Mouse (Mus musculus): ENCODE measurements around the gene Zfp423.

Gene Zfp423

DNA sequence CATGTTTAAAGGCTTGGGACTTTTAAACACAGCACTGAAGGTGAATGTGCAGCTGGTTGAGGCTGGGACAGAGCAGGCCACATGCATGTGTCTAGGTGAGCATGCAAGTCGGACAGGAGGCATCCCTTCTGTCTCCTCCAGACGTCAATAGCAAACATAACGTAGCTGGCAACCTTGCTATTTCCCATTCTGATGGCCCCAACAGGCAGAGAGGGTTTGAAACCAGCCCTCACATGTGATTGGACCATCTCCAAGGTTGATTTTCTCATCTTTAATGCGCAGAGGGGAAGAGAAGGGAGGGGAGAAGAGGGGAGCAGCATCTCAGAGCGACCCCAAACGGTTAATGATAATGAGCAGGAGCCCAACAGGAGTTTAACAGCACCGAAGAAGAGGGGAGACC lies 123.5 kb downstream of the Zfp423 start:
- no peak for DNase-seq (ENCODE audit: low read depth)

DNA sequence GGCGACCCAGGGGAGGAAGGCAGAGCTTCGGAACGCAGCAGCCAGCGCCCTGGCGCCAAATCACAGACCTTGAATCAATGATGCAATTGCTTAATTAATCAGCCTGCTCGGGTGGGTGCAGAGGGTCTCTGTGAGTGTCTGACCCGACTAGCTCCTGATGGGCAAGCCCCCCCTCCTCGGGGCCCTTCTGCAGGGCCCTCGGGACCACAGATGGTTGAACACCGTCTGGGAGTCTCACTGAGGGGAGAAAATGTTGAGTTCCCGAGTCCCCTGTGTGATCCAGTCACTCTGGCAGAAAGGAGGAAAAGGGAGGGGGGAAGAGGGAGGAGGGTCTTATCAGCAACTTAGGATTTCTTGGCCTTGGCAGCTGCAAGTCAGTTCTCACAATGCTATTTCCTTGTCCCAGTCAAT lies 124.0 kb downstream of the Zfp423 start:
- DNase-seq (ENCODE audit: low read depth) = no peak

DNA sequence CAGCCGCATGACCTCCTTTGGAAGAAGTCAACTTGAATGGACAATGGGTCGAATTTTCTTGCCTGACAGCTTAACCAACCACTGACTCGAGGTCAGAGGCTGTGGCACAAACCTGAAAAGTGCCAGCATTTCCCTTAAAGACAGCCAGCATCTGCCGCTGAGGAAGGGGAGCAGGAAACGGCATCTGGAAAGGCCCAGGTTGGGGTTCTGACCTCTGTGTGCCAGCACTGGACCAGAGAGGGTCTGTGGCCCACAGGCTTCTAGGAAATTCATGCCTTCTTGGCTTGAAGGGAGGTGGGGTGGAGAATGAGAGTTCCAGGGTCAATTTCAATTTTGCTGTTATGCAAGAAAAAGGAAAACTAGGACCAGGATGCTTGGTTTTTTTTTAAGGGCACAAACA lies 124.7 kb downstream of the Zfp423 start:
- DNase-seq (ENCODE audit: low read depth) = no peak

DNA sequence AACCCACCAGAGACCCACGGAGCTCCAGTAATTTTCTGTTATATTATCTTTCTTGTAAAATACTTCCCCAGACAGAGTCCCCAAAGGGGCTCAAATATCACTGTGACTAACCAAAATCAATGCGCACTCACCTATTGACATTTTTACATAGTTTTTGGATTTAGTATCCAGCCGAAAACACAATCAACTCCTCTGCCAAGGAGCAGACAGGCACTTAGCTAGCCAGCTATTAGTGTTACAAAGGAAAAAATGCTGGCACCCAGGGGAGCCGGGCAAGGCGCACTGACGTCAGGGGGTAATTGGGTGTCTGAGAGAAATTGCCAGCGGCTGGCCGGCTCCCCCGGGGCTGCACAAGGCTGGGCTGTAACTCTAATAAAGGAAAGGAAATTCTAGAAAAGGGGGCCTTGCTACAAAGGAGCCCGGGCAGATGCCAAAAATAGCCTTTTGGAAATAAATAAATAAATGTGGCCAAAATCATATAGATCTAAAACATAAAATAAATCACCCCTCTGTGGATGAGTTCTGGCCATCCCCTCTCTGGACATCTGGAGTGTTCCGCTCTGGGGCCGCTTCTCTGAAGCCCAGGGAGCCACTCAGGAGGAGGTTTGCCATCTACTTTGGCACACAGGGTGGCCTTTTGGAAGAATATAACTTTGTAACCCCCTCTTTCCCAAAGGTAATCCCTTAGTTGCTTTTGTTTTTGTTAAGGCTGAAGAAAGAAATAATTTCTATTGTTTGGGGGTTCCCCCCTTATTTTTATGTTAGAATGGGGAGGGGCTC lies 125.4 kb downstream of the Zfp423 start:
- DNase-seq (ENCODE audit: low read depth) = no peak

DNA sequence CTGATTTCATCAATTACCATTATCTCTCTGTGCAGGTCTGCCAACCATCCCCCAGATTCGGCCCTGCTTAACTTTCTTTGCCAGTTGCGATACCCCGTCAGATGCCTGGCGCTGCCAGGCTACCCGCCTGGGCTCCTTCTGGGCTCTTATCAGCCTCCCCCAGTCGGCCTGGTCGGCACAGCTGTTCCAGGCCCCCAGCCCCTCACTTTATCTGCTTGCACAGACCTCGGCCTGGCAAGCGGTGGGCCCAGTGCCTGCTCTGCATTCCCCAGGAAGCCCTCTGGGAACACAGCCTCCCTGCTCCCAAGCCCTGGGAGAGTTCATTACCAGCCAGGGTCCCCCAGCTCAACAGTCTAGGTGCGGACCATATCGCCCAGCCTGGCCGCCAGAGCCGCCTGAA lies 126.1 kb downstream of the Zfp423 start:
- no peak for DNase-seq (ENCODE audit: low read depth)

DNA sequence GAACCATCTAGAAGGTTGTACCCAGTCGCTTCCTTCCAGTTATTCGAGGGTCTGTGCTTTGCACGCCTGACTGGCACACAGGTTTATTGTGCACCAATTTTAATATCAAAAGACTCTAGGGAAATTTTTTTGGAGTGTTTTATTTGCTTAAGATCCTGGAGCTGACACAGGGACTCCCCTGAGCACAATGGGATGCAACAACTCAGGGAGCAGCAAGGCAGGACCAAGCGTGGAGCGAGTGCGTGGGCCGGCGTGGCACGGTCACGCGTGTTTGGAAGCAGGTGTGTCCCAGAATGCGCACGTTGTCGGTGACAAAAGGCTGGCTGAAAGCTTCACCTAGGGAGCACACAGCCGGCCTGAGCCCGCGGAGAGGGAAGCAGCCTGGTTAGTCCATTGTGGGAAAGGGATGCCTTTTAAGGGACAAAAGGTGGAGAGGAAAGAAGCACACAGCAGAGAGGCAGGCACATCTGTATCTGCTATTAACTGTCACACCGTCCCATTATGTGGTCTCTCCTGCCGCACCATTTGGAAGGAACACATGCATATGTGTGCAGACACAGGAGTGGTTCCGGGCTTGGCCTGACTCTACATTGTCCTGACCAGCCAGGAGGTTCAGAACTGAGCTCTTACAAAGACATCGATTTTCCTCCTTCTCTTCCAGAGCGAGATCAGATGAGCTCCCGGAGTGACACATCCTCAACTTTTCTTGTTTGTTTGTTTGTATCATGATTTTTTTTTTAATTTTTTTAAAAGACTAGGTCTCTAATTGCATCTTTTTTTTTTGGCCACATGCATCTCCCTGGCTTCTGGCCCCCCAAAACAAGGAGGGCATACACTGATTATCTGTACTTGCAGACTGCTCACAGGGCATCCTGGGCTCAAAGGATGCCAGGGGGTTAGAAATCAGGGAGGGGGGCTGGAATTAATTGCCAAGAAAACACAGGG lies 126.7 kb downstream of the Zfp423 start:
- no peak for DNase-seq (ENCODE audit: low read depth)

DNA sequence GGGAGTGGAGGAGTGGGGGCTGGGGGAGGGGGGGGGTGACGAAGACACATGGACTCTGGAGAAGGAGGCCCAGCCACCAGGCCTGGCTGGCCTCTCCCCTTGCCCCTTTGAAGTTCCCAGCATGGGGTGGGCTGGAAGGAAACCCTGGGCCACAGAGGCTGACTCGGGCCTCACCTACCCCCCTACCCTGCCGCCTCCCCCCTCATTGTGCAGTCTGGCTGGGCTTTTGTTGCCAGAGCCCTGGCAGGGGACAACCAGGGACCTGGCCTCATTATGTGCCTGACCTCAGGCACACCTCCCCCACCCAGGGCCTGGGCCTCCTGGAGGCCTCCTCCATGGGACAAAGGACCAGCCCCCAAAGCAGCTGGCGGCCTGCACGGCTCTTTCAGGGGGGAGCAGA lies 127.8 kb downstream of the Zfp423 start:
- DNase-seq (ENCODE audit: low read depth) = no peak

DNA sequence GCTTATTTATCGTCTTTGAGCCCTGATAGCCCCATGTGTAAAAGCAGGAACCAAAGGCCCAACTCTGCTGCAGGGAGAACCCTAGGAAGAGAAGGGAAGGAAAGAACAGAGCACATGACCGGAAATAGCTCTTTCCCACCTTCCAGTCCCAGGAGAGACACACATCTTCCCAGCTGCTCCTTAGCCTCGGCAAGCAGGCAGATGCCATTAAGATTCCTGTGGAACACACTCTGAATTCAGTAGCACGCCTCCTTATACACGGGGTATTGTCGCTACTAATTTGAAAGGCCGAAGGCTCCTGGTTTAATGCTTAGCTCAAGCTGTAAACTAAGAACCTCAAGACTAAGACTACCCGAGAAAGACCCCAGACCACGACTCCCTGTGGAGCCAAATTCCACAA lies 128.3 kb downstream of the Zfp423 start:
- no peak for DNase-seq (ENCODE audit: low read depth)

DNA sequence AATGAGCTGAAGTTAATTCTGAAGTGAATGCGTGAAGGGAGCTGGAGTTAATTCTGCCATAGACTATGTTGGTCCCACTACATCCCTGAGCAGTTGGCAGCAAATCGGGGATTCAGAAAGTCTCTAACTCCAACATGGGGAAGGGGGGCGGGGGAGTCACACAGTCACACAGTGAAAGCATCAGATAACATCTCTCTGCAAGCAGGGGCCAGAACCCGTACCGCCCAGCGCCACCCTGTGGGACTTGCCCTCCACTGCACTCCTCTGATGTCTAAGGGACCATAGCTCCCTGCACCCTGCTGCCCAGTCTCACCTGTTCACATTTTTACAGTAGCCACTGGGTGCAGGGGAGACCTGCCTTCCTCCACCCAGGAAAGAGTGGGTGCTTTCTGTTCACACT lies 129.2 kb downstream of the Zfp423 start:
- no peak for DNase-seq (ENCODE audit: low read depth)

DNA sequence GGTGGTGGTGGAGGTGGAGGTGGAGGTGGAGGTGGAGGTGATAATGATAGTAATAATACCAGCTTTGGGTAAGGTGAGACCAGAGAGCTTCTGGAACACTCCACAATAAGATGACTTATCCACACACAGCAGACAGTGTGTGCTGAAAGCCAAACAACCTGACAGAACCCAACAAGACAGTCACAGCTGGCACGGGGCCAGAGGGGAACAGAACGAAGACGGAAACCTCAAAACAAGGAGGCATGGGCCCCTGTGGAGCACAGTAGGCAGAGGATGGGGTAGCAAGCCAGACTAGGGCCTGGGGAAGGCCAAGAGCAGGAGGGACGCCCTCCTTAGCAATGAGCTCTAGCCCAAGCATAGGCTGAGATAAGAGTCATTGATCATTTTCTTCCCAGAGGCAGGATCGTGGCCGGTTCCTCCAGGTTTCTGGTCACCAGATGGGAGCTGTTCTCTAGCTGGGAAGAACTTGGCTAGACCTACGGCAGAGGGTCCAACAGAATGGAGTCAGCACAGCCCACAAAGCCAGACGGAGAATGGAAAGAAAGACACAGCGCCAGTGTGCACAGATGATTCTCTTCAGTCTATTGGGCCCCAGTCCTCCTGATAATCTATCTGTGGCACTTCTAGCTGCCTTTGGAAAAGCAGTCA lies 133.3 kb downstream of the Zfp423 start:
- DNase-seq (ENCODE audit: low read depth) = no peak

DNA sequence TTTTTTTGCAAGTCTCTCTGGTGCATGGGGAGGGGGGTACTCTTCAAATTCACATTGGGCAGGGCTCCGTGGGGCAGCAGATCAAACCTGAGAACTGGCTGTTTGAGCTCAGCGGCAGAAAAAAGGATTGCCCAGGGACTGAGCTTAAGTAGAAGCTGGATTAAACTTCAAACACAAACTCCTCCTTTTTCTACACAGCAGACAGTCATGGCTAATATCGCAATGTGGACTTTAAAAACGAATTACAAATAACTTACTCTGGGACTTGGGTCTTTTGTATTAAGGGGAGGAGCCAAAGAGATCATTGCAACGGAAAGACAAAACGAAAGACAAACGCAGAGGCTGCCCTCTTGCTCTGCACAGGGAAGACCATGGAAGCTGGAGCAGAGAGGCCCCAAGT lies 136.2 kb downstream of the Zfp423 start:
- DNase-seq (ENCODE audit: low read depth) = no peak

DNA sequence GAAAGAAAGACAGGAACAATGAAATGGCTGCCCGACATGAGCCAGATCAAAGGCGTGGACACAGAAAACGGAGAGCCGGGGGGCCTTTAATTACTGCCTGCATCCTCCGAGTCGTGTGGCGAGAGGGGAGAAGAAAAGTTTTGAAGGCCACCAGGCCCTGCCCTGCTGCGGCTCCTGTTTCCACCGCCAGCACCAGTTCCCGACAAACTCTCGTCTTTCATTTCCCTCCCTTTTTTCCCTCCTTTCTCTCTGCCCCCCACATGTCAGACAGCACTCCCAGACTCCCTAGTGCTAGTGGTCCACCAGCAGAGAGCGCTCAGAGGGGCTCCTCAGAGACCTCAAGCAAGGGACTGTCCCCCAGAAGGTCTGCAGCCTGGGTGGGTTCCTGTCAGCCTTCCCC lies 136.7 kb downstream of the Zfp423 start:
- DNase-seq (ENCODE audit: low read depth) = no peak

DNA sequence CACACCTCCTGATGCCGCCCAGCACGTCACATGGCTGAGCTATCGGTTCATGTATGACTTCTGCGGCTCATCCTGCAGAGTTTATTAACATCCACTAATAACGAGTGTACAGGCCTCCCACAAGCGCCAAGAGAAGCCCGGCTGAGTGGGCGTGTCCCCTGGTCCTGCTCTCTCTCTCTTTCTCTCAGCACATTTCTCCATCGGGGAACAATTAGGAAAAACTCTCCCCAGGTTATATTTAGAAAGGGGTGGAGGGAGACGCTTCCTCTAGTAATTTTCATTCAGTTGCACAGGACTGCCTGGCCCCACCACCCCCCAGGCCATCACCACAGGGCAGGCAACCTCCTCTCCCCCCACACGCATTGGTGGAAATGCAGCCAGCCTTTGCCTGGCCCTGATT lies 137.2 kb downstream of the Zfp423 start:
- DNase-seq (ENCODE audit: low read depth) = no peak

DNA sequence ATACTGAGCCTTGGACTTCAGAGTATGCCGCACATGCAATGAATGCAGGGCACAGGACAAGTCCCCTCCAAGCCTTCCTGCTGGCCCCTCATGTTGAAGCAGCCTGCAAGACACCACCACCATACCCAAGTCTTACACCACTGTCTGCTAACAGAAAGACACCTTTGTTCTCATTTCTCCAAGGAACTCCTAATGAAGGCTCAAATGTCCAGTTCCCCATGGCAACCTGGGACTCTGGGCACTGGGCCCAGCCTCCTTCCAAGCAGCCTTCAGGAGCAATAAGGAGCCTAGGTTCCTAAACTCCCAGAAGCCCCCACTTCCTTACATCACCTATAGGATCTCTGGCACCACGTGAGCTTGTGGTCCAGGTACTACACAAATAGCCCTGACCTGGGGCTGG lies 137.7 kb downstream of the Zfp423 start:
- DNase-seq (ENCODE audit: low read depth) = no peak

DNA sequence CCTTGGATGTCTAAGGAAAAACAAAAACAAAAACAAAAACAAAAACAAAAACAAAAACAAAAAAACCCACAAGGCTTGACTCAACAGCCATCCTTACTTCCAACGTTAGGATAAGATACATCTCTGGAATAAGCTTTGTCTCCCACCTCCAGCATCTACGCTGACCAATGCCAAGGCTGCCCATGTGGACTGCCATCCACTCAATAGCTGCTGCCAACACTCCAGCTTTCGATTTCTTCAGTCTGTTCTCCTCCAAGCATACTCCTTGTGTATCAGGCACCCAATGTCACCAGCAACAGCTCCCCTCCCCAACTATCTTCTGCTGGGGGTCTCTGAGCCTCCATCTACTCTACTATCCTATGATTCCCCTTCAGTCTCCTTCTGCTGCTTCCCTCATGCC lies 140.1 kb downstream of the Zfp423 start:
- no peak for DNase-seq (ENCODE audit: low read depth)

DNA sequence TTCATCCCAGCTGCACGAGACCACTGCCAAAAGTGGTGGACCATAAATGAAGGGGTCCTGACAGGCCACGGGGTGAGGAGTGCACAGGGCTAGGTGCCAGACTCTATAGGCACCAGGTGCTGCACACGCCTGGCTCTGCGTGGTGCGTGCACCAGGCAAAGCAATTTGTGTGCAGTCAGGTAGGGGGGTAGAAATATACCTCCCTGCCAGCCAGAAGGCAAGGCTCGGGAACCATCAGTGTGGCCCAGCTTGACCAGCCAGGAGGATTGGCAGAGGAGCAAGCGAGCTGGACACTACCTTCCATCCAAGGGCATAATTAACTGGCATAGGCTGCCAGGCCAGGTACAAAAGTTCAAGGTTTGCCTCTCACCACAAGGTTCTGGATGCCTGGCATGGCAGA lies 140.9 kb downstream of the Zfp423 start:
- DNase-seq (ENCODE audit: low read depth) = no peak

DNA sequence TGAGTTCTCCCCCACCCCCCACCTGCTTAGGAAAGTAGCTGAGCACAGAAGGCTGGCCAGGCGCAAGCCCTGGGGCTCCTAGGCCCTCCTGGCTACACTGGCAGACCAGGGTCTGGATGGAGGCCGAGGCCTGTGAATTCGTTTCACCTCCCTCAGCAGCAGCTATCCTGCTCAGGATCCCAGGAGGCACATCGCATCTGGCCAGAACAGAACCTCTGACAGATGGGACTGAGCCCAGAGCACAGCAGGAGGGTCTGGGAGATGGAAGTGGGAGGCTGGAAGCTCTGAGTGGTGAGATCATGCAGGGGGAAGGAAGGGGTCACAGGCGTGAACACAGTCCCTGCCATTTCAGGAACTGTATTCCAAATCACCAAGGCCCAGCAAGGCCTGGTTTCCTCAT lies 143.3 kb downstream of the Zfp423 start:
- DNase-seq (ENCODE audit: low read depth) = no peak

DNA sequence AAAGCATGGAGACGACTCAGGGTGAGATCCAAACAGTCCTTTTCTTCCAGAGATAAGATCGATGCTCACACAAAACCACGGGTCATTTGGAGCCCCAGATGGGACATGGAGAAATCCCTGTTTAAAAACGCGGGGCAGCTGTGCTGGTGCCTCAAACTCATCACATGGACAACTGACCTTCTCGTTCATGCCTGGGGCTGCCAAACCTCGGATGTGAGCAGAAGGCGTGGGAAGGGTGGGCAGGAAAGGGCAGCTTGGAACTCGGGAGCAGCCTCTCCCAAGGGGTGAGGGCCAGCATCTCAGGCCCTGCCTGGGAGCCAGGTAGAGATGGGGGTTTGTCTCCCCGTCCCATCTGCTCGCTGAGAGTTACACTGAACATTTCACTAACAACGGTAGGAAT lies 146.7 kb downstream of the Zfp423 start:
- DNase-seq (ENCODE audit: low read depth) = no peak

DNA sequence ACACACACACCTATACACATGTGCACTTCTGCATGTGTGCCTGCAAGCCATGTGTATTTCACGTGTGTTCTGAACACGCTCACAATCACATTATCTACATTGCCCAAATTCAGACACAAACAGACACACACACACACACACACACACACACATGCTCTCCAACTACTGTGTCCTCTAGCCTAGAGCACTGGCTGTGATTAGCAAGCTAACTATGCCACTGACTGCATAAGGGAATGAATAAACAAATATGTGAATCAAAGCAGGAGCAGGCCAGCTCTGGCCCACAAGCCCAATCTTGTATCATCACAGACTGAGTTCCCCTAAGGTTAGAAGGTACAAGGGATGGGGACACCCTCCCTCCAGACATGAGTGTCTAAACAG lies 147.3 kb downstream of the Zfp423 start:
- no peak for DNase-seq (ENCODE audit: low read depth)

DNA sequence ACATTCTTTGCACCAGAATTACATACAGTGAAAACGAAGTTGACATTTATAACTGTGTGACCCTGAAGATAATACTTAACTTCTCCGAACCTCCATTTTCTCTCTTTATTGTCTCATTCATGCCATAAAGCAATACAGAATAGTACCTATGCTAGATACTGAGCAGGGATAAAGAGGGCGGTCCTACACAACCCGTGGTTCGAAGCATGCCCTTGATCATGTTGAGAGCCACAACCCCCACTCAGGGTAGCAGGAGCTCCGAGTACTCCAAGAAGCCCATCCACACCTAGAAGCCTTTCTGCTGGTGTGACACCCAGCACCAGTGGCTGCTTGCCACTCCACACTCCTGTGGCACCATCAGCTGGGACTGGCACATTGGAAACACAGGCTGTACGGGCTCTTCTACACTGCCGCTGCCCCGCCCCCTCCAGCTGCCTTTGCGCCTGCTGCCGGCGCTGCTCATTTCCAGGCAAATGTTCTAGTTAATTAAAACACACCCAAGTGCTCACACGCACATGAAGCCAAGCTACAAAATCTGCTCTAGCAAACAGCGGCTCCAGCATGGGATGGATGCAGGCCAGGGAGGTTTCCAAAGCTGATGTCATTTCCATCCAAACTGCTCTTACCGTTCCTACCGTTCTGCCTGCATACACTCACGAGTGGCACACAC lies 147.9 kb downstream of the Zfp423 start:
- no peak for DNase-seq (ENCODE audit: low read depth)

DNA sequence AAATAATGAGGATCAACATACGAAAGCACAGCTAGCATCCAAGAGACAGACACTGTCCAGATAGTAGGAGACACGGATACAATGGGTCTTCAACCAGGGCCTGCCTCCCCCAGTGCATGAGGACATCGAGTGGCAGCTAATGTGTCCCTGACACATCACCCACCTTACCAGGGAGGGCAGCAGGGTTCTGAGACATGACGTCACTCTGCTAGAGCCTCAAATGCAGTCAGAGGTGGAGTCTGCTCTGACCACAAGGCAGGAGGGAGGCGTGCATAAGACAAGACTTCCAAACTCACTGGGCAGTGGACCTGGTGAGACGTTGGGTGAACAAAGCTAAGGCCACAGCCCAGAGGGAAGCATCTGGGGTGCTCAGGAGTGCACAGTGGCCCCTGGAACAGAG lies 148.6 kb downstream of the Zfp423 start:
- no peak for DNase-seq (ENCODE audit: low read depth)

DNA sequence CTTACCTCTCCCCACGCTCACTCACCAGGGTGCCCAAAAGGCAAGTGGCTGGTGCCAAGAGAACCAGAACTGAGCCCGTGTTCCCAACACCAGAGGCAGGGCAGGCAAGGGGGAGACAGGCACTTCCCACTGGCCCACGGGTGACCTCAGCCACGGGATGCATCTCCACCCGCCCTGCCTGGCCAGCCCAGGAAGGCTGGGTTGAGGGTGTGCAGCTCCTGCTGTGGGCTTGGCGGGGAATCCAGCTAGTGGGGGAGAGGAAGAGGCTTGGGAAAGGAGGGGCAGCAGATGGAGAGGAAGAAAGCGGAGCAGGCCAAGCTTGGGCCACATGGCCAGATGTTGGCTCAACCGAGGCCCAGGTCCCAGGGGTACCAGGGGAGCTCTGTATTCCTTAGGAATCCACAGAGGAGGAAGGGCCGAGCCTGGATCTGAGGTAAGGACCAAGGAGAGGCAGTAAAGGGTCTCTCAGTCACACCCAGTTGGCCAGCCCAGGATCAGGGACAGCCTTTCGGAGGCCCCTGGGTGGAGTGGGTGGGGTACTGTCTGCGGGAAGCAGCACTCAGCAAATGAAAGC lies 155.0 kb downstream of the Zfp423 start:
- DNase-seq (ENCODE audit: low read depth) = no peak
